Mouse (Mus musculus) forebrain, embryonic 10.5 days (tissue): ENCODE results near the gene Itprid1. TPM values are rescaled to one million over a fixed set of nuclear protein-coding genes. Genes with fewer than 3 reads are reported as not detected.

Experiments used
- DNase-seq: peaks from one replicate; pipeline ENCODE4 v3.0.0-alpha.2; 2017; ENCODE audit warnings: low spot score; ENCODE audit errors: extremely low spot score
- H3K27ac ChIP-seq: fragments of 300-500 bp; sonication (generic); 2 replicates; pipeline ENCODE4 v1.5.1; 2016; ENCODE audit warnings: mild to moderate bottlenecking
- H3K27me3 ChIP-seq: fragments of 300-500 bp; sonication (generic); 2 replicates; pipeline ENCODE4 v1.6.1; 2016; ENCODE audit warnings: mild to moderate bottlenecking; ENCODE audit not compliant: poor library complexity, severe bottlenecking
- H3K36me3 ChIP-seq: fragments of 300-500 bp; sonication (generic); replicated peaks from 2 replicates; pipeline ENCODE4 v1.6.1; 2016; ENCODE audit warnings: mild to moderate bottlenecking, moderate library complexity
- H3K4me1 ChIP-seq: fragments of 300-500 bp; sonication (generic); 2 replicates; pipeline ENCODE4 v1.6.1; 2016
- H3K4me3 ChIP-seq: fragments of 300-500 bp; sonication (generic); 2 replicates; pipeline ENCODE4 v1.5.1; 2016; ENCODE audit warnings: mild to moderate bottlenecking, moderate library complexity
- H3K9me3 ChIP-seq: fragments of 300-500 bp; sonication (generic); 2 replicates; pipeline ENCODE4 v1.6.1; 2016; ENCODE audit warnings: mild to moderate bottlenecking, moderate library complexity
- WGBS: fragments of 180-500 bp; shearing (Covaris S2); methylation state at CpG from one replicate; pipeline ENCODE4 v1.1.7; 2016; 5-methylcytosine and 5-hydroxymethylcytosine counted together
- polyA plus RNA-seq: library from polyadenylated mRNA; unstranded; fragments of >200 nt; fragmentation: Nextera tagmentation; extraction: Ambion mirVana; gene quantifications from 2 replicates; pipeline ENCODE4 v1.2.1, GENCODE M21; 2016

The Itprid1 gene
- polyA plus RNA-seq, 1 experiment from 2014 or later, result not detected

GRCm38 (mm10) chr6:55812353-55812752 is 24.3 kb upstream of the Itprid1 start:
- Histone ChIP-seq H3K27ac (no peak overlapping the region), H3K4me3 (no peak overlapping the region), H3K36me3 (no peaks in the 10 kb centered on the region), H3K4me1 (no peaks in the 10 kb centered on the region), H3K9me3 (no peaks in the 10 kb centered on the region), H3K27me3 (no peaks in the 10 kb centered on the region)
- WGBS, result 65% methylated on average over 1 of the region's 1 CpGs
- no peak for DNase-seq

- Histone ChIP-seq H3K27ac (no peak overlapping the region), H3K27me3 (no peaks in the 10 kb centered on the region), H3K9me3 (no peaks in the 10 kb centered on the region), H3K4me1 (no peaks in the 10 kb centered on the region), H3K4me3 (no peak overlapping the region), H3K36me3 (no peaks in the 10 kb centered on the region)
- DNase-seq, result no peak
- WGBS, result 77% methylated on average over 12 of the region's 12 CpGs
Observed at GRCm38 (mm10) chr6:55814184-55814926, 22.3 kb upstream of the Itprid1 start.

GRCm38 (mm10) chr6:55816911-55817310 is 19.8 kb upstream of the Itprid1 start:
- no peak for DNase-seq
- 91% methylated on average over 5 of the region's 5 CpGs for WGBS
- Histone ChIP-seq H3K27ac (no peak overlapping the region), H3K4me1 (no peaks in the 10 kb centered on the region), H3K27me3 (no peaks in the 10 kb centered on the region), H3K9me3 (no peaks in the 10 kb centered on the region), H3K36me3 (no peaks in the 10 kb centered on the region), H3K4me3 (no peak overlapping the region)

- DNase-seq, result no peak
- Histone ChIP-seq H3K4me1 (no peaks in the 10 kb centered on the region), H3K4me3 (no peak overlapping the region), H3K27me3 (no peaks in the 10 kb centered on the region), H3K27ac (no peak overlapping the region), H3K9me3 (no peaks in the 10 kb centered on the region), H3K36me3 (no peaks in the 10 kb centered on the region)
- WGBS, result 90% methylated on average over 6 of the region's 6 CpGs
Observed at GRCm38 (mm10) chr6:55829722-55830121, 7.0 kb upstream of the Itprid1 start.

- 0 out of 2 replicates have a peak, but pooled peaks cover 2% of the 10 kb centered on the region for H3K4me1 ChIP-seq
- no peaks in the 10 kb centered on the region for H3K27me3 ChIP-seq
- H3K36me3 ChIP-seq, result no peaks in the 10 kb centered on the region
- no peak overlapping the region for H3K4me3 ChIP-seq
- H3K27ac ChIP-seq, result no peak overlapping the region
- H3K9me3 ChIP-seq, result no peaks in the 10 kb centered on the region
- DNase-seq, result no peak
Observed at GRCm38 (mm10) chr6:55852589-55852988, 15.9 kb downstream of the Itprid1 start.

GRCm38 (mm10) chr6:55856085-55856484 is 19.4 kb downstream of the Itprid1 start:
- H3K4me1 ChIP-seq, result no peaks in the 10 kb centered on the region
- no peaks in the 10 kb centered on the region for H3K36me3 ChIP-seq
- H3K27me3 ChIP-seq, result no peaks in the 10 kb centered on the region
- no peak overlapping the region for H3K27ac ChIP-seq
- H3K9me3 ChIP-seq, result no peaks in the 10 kb centered on the region
- no peak overlapping the region for H3K4me3 ChIP-seq
- DNase-seq, result no peak
- WGBS, result 91% methylated on average over 4 of the region's 4 CpGs

GRCm38 (mm10) chr6:55865206-55865605 is 28.5 kb downstream of the Itprid1 start:
- no peak for DNase-seq
- 87% methylated on average over 2 of the region's 2 CpGs for WGBS
- no peak overlapping the region for H3K27ac ChIP-seq
- H3K4me1 ChIP-seq, result no peaks in the 10 kb centered on the region
- no peaks in the 10 kb centered on the region for H3K9me3 ChIP-seq
- H3K27me3 ChIP-seq, result no peaks in the 10 kb centered on the region
- no peak overlapping the region for H3K4me3 ChIP-seq
- no peaks in the 10 kb centered on the region for H3K36me3 ChIP-seq

GRCm38 (mm10) chr6:55879356-55879960 is 42.8 kb downstream of the Itprid1 start:
- H3K27ac ChIP-seq, result no peak overlapping the region
- DNase-seq, result no peak
- no peaks in the 10 kb centered on the region for H3K27me3 ChIP-seq
- peaks cover 30% of the 10 kb centered on the region for H3K4me1 ChIP-seq
- no peaks in the 10 kb centered on the region for H3K36me3 ChIP-seq
- no peak overlapping the region for H3K4me3 ChIP-seq
- no peaks in the 10 kb centered on the region for H3K9me3 ChIP-seq
- WGBS, result 65% methylated on average over 5 of the region's 5 CpGs

- H3K4me1 ChIP-seq, result peaks cover 30% of the 10 kb centered on the region
- 23% methylated on average over 3 of the region's 3 CpGs for WGBS
- no peaks in the 10 kb centered on the region for H3K9me3 ChIP-seq
- H3K4me3 ChIP-seq, result no peak overlapping the region
- no peaks in the 10 kb centered on the region for H3K27me3 ChIP-seq
- H3K36me3 ChIP-seq, result no peaks in the 10 kb centered on the region
- H3K27ac ChIP-seq, result peak overlapping the region; percentile 51; the same call in 1 of the 2 replicates
- peak; percentile 14 for DNase-seq
Observed at GRCm38 (mm10) chr6:55880886-55881285, 44.2 kb downstream of the Itprid1 start.

GRCm38 (mm10) chr6:55887598-55887997 is 50.9 kb downstream of the Itprid1 start:
- H3K27me3 ChIP-seq, result no peaks in the 10 kb centered on the region
- H3K36me3 ChIP-seq, result no peaks in the 10 kb centered on the region
- no peaks in the 10 kb centered on the region for H3K4me1 ChIP-seq
- no peak for DNase-seq
- WGBS, result 91% methylated on average over 1 of the region's 1 CpGs
- no peaks in the 10 kb centered on the region for H3K9me3 ChIP-seq
- no peak overlapping the region for H3K4me3 ChIP-seq
- H3K27ac ChIP-seq, result no peak overlapping the region

GRCm38 (mm10) chr6:55901568-55902328 is 65.1 kb downstream of the Itprid1 start:
- no peaks in the 10 kb centered on the region for H3K9me3 ChIP-seq
- no peaks in the 10 kb centered on the region for H3K36me3 ChIP-seq
- 88% methylated on average over 5 of the region's 5 CpGs for WGBS
- DNase-seq, result no peak
- H3K27me3 ChIP-seq, result no peaks in the 10 kb centered on the region
- no peaks in the 10 kb centered on the region for H3K4me1 ChIP-seq
- H3K4me3 ChIP-seq, result no peak overlapping the region
- H3K27ac ChIP-seq, result no peak overlapping the region

GRCm38 (mm10) chr6:55902329-55902605 is 65.6 kb downstream of the Itprid1 start:
- no peaks in the 10 kb centered on the region for H3K4me1 ChIP-seq
- H3K9me3 ChIP-seq, result no peaks in the 10 kb centered on the region
- no peaks in the 10 kb centered on the region for H3K36me3 ChIP-seq
- 64% methylated on average over 1 of the region's 1 CpGs for WGBS
- no peak overlapping the region for H3K4me3 ChIP-seq
- H3K27ac ChIP-seq, result no peak overlapping the region
- H3K27me3 ChIP-seq, result no peaks in the 10 kb centered on the region
- DNase-seq, result no peak

GRCm38 (mm10) chr6:55919206-55919605 is 82.5 kb downstream of the Itprid1 start:
- peaks cover 9% of the 10 kb centered on the region for H3K4me1 ChIP-seq
- H3K27me3 ChIP-seq, result no peaks in the 10 kb centered on the region
- H3K9me3 ChIP-seq, result no peaks in the 10 kb centered on the region
- H3K4me3 ChIP-seq, result no peak overlapping the region
- H3K36me3 ChIP-seq, result no peaks in the 10 kb centered on the region
- WGBS, result 85% methylated on average over 5 of the region's 5 CpGs
- no peak overlapping the region for H3K27ac ChIP-seq
- DNase-seq, result no peak
